Mouse (Mus musculus): ENCODE results near the gene Srebf1. TPM values are rescaled to one million over a fixed set of nuclear protein-coding genes. Genes with fewer than 3 reads are reported as not detected.

The Srebf1 gene
- total and polyA plus RNA-seq, 2 experiments: 151 to 580 TPM

DNA sequence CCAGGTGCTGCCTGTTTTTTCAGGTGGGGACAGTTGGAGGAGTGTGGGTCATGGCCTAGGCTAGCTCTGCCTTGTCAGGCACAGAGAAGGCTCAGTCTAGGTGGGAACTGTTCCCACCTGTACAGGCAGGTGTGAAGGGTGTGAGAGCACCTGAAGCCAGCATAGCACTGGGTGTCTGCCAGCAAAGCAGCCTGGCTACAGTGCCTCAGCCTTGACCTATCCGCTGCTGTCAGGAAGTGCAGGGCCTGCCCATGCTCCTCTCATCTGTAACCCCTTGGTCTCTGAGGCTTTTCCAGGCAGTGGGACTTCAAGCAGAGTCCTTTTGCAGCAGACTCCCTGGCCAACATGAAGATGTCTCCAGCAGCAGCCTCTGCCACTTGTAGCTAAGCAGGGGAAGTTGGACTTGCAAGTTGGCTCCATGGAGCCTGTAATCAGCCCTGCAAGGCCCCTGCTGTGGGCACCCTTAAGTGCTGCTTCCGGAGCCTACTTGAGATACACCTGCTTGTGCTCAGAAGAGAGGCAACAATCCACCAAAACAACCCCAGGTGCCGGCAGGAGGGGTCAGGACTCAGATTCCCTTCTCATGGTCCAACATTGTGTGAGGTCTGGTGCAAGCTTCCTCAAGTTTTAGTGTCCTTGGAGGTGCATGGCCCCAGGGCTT, 61.8 kb downstream of the Srebf1 start:
- Histone ChIP-seq H3K79me2 (ENCODE audit: control insufficient read depth, insufficient read depth, low read length) (no peaks in the 10 kb centered on the region; the same call in 1 of the 2 replicates), H3K9ac (ENCODE audit: low read depth, low read length) (no peak overlapping the region), H3K27ac (replicated peaks; ENCODE audit: insufficient read depth, low read depth, low read length) (no peak overlapping the region), H3K4me1 (ENCODE audit: control insufficient read depth, insufficient read depth, low read length) (peaks cover 3% of the 10 kb centered on the region; the same call in 1 of the 2 replicates), H3K27me3 (ENCODE audit: control insufficient read depth, insufficient read depth, low read length) (no peaks in the 10 kb centered on the region), H3K36me3 (ENCODE audit: control insufficient read depth, insufficient read depth, low read length) (no peaks in the 10 kb centered on the region), H3K4me3 (ENCODE audit: insufficient read depth, low read depth, low read length) (no peak overlapping the region)
- TF ChIP-seq POLR2A (IDR thresholded peaks at IDR 0.05; ENCODE audit: extremely low read depth, insufficient read depth, low read length) (no peak), CTCF (IDR thresholded peaks at IDR 0.05; ENCODE audit: low read depth, low read length) (no peak)
- DNase-seq (ENCODE audit: extremely low read depth, low read depth, low spot score): no peak
- WGBS: 72% methylated on average over 3 of the region's 3 CpGs

DNA sequence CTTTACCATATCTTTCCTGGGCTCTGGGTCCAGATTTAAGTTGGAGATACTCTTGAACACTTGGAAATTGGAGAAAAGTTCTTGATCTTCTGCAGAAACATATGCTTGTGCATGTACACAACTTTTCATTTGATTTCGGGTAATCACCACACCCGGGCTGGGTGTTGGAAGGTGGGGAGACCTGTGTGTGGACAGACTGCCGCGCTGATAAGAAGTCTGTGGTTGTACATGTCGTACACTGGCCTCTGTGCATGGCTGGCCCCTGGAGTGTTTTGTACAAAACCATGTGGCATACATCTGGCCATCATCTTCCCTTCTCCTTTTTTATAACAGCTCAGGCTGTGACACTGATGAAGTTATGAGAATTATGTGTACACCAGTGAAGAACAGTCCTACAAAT, 62.4 kb downstream of the Srebf1 start:
- H3K4me3 ChIP-seq (ENCODE audit: insufficient read depth, low read depth, low read length): no peak overlapping the region
- H3K27ac ChIP-seq (replicated peaks; ENCODE audit: insufficient read depth, low read depth, low read length): no peak overlapping the region
- H3K36me3 ChIP-seq (ENCODE audit: control insufficient read depth, insufficient read depth, low read length): no peaks in the 10 kb centered on the region
- 88% methylated on average over 5 of the region's 5 CpGs for WGBS
- no peaks in the 10 kb centered on the region; the same call in 1 of the 2 replicates for H3K79me2 ChIP-seq (ENCODE audit: control insufficient read depth, insufficient read depth, low read length)
- peaks cover 3% of the 10 kb centered on the region; the same call in 1 of the 2 replicates for H3K4me1 ChIP-seq (ENCODE audit: control insufficient read depth, insufficient read depth, low read length)
- H3K9ac ChIP-seq (ENCODE audit: low read depth, low read length): no peak overlapping the region
- no peak for DNase-seq (ENCODE audit: extremely low read depth, low read depth, low spot score)
- H3K27me3 ChIP-seq (ENCODE audit: control insufficient read depth, insufficient read depth, low read length): no peaks in the 10 kb centered on the region
- TF ChIP-seq POLR2A (IDR thresholded peaks at IDR 0.05; ENCODE audit: extremely low read depth, insufficient read depth, low read length) (no peak), CTCF (IDR thresholded peaks at IDR 0.05; ENCODE audit: low read depth, low read length) (no peak)

- Histone ChIP-seq H3K36me3 (ENCODE audit: control insufficient read depth, insufficient read depth, low read length) (no peaks in the 10 kb centered on the region), H3K79me2 (ENCODE audit: control insufficient read depth, insufficient read depth, low read length) (no peaks in the 10 kb centered on the region; the same call in 1 of the 2 replicates), H3K27me3 (ENCODE audit: control insufficient read depth, insufficient read depth, low read length) (no peaks in the 10 kb centered on the region), H3K4me3 (ENCODE audit: insufficient read depth, low read depth, low read length) (no peak overlapping the region), H3K9ac (ENCODE audit: low read depth, low read length) (no peak overlapping the region), H3K27ac (replicated peaks; ENCODE audit: insufficient read depth, low read depth, low read length) (no peak overlapping the region), H3K4me1 (ENCODE audit: control insufficient read depth, insufficient read depth, low read length) (no peaks in the 10 kb centered on the region)
- TF ChIP-seq POLR2A (IDR thresholded peaks at IDR 0.05; ENCODE audit: extremely low read depth, insufficient read depth, low read length) (no peak), CTCF (IDR thresholded peaks at IDR 0.05; ENCODE audit: low read depth, low read length) (no peak)
- DNase-seq (ENCODE audit: extremely low read depth, low read depth, low spot score): no peak
- WGBS: 97% methylated on average over 4 of the region's 4 CpGs
Measured at GRCm38 (mm10) chr11:60158271-60158670, 64.1 kb downstream of the Srebf1 start.

GRCm38 (mm10) chr11:60155690-60156089, 66.7 kb downstream of the Srebf1 start:
- Histone ChIP-seq H3K27ac (replicated peaks; ENCODE audit: insufficient read depth, low read depth, low read length) (no peak overlapping the region), H3K4me3 (ENCODE audit: insufficient read depth, low read depth, low read length) (no peak overlapping the region), H3K27me3 (ENCODE audit: control insufficient read depth, insufficient read depth, low read length) (no peaks in the 10 kb centered on the region), H3K79me2 (ENCODE audit: control insufficient read depth, insufficient read depth, low read length) (peaks cover 5% of the 10 kb centered on the region; the same call in 1 of the 2 replicates), H3K36me3 (ENCODE audit: control insufficient read depth, insufficient read depth, low read length) (no peaks in the 10 kb centered on the region), H3K4me1 (ENCODE audit: control insufficient read depth, insufficient read depth, low read length) (no peaks in the 10 kb centered on the region), H3K9ac (ENCODE audit: low read depth, low read length) (no peak overlapping the region)
- TF ChIP-seq POLR2A (IDR thresholded peaks at IDR 0.05; ENCODE audit: extremely low read depth, insufficient read depth, low read length): no peak
- no peak for TF ChIP-seq CTCF (IDR thresholded peaks at IDR 0.05; ENCODE audit: low read depth, low read length)
- WGBS: 96% methylated on average over 5 of the region's 5 CpGs
- no peak for DNase-seq (ENCODE audit: extremely low read depth, low read depth, low spot score)

- Histone ChIP-seq H3K27me3 (ENCODE audit: control insufficient read depth, insufficient read depth, low read length) (no peaks in the 10 kb centered on the region), H3K36me3 (ENCODE audit: control insufficient read depth, insufficient read depth, low read length) (no peaks in the 10 kb centered on the region), H3K4me3 (ENCODE audit: insufficient read depth, low read depth, low read length) (no peak overlapping the region), H3K79me2 (ENCODE audit: control insufficient read depth, insufficient read depth, low read length) (peaks cover 5% of the 10 kb centered on the region; the same call in 1 of the 2 replicates), H3K4me1 (ENCODE audit: control insufficient read depth, insufficient read depth, low read length) (no peaks in the 10 kb centered on the region), H3K9ac (ENCODE audit: low read depth, low read length) (no peak overlapping the region), H3K27ac (replicated peaks; ENCODE audit: insufficient read depth, low read depth, low read length) (no peak overlapping the region)
- no peak for DNase-seq (ENCODE audit: extremely low read depth, low read depth, low spot score)
- 94% methylated on average over 3 of the region's 3 CpGs for WGBS
- TF ChIP-seq CTCF (IDR thresholded peaks at IDR 0.05; ENCODE audit: low read depth, low read length) (no peak), POLR2A (IDR thresholded peaks at IDR 0.05; ENCODE audit: extremely low read depth, insufficient read depth, low read length) (no peak)
Measured at GRCm38 (mm10) chr11:60153936-60154335, 68.4 kb downstream of the Srebf1 start.

- Histone ChIP-seq H3K36me3 (ENCODE audit: control insufficient read depth, insufficient read depth, low read length) (no peaks in the 10 kb centered on the region), H3K4me3 (ENCODE audit: insufficient read depth, low read depth, low read length) (no peak overlapping the region), H3K27me3 (ENCODE audit: control insufficient read depth, insufficient read depth, low read length) (no peaks in the 10 kb centered on the region), H3K79me2 (ENCODE audit: control insufficient read depth, insufficient read depth, low read length) (peaks cover 5% of the 10 kb centered on the region; the same call in 1 of the 2 replicates), H3K4me1 (ENCODE audit: control insufficient read depth, insufficient read depth, low read length) (no peaks in the 10 kb centered on the region), H3K9ac (ENCODE audit: low read depth, low read length) (no peak overlapping the region), H3K27ac (replicated peaks; ENCODE audit: insufficient read depth, low read depth, low read length) (no peak overlapping the region)
- WGBS: 59% methylated on average over 1 of the region's 1 CpGs
- TF ChIP-seq POLR2A (IDR thresholded peaks at IDR 0.05; ENCODE audit: extremely low read depth, insufficient read depth, low read length) (no peak), CTCF (IDR thresholded peaks at IDR 0.05; ENCODE audit: low read depth, low read length) (no peak)
- DNase-seq (ENCODE audit: extremely low read depth, low read depth, low spot score): no peak
Measured at GRCm38 (mm10) chr11:60152339-60152738, 70.0 kb downstream of the Srebf1 start.

Measured in liver, adult 2 months (tissue).